Mouse (Mus musculus): ENCODE measurements around the gene Rtn4r. TPM values are rescaled to one million over a fixed set of nuclear protein-coding genes. Genes with fewer than 3 reads are reported as not detected.
A peak's percentile ranks its signal among the peaks of the same experiment; 100 is the strongest.

Gene Rtn4r
- total RNA-seq, 2 experiments from 2014 or later: 3.6 to 5.5 TPM

DNA sequence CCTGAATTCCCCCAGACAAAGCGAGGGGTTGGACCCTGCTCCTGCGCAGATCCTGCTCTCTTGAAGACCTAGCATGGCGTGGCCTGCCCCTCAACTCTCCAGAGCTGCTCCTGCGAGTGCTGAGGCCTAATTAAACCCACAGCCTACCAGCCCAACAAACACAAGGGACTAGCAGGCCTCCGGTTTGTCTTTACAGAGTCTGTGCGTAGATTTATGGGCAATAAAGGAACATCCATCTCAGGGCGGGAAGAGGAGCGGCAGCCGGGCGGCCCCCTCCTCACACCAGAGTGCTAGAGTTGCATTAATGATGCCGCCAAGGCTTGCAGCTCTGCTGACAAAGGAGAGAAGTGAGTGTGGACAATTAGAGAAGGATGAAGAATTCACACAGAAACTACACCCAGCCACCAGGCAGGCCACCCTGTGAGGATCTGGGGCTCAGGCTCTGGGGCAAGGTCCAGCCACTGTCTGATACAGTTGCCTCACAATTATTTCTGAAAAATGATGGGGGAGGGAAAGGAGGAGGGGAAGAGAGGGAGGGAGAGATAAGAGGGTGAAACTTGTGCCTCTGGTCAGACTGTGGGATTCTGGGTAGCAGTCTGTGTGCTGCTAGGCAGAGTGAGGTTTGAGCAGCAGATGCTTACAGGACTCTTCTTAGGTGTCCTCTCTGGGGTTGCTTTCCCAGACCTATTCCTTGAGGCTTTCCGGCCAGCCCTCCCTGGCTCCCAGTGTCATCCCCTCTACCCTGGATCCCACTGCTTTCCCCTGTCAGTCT lies 29.3 kb downstream of the Rtn4r start:
- DNase-seq: no peak

GRCm38 (mm10) chr16:18159255-18159654 lies 31.8 kb downstream of the Rtn4r start:
- no peak for DNase-seq

DNA sequence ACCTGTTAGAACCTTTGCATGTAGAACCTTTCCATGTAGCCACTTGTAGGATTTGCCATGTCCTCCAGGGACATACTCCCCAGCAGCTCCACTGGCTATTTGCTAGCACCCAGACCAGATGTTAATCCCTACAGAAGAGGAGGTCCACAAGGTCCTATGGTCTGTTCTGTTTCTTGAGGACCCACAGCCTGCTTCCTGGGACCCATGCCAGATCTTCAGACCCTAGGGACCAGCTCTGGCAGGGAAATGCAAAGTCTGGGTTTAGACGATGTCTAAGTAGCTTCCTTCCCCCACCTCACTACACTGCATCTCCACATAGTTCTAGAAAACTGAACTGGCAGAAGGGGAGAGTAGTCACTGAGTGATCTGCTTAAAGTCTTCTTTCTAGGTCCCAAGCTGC lies 32.3 kb downstream of the Rtn4r start:
- peak; percentile 64 to 72 for DNase-seq

- no peak for DNase-seq
These were observed 33.1 kb downstream of the Rtn4r start for GRCm38 (mm10) chr16:18160514-18160913.

DNA sequence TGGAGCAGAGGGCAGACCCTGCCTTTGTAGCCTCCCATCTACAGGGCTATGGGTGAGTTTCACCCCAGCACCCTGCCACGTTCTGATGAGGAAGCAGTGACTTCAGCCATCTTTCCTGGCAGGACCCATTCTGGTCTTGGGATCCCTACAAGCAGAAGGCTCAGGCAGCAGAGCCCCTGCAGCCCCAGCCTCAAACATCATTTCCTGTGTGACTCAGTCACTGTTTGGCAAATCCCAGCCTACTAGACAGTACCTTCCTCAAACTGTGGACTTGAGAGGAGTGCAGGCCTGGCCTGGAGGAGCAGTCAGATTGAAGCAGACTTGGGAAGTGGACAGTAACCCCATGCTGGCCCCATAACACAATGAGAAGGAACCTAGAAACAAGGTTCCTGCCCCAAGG lies 33.7 kb downstream of the Rtn4r start:
- DNase-seq: no peak

GRCm38 (mm10) chr16:18164642-18165238 lies 37.3 kb downstream of the Rtn4r start:
- no peak for DNase-seq

- no peak for DNase-seq
These were observed 39.3 kb downstream of the Rtn4r start for GRCm38 (mm10) chr16:18166613-18167190.

DNA sequence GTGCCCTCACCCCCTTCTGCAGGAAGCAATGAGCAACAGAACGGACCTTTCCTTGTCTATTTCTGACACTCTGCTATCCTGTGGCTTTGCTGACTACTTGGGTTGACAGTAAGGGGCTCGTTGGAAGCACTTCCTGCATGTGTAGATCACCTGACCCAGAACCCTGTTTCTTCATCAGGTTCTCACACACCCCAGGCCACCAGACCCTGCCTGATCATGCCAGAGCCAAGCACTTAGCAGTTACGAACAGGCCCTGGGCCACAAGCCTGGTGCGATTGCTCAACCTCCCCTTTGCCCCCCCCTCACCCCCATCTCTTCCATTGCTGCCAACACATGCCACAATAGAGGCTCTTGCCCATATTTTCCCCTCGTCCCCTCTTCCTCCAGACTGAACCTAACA lies 41.7 kb downstream of the Rtn4r start:
- no peak for DNase-seq

GRCm38 (mm10) chr16:18169776-18170175 lies 42.3 kb downstream of the Rtn4r start:
- no peak for DNase-seq

DNA sequence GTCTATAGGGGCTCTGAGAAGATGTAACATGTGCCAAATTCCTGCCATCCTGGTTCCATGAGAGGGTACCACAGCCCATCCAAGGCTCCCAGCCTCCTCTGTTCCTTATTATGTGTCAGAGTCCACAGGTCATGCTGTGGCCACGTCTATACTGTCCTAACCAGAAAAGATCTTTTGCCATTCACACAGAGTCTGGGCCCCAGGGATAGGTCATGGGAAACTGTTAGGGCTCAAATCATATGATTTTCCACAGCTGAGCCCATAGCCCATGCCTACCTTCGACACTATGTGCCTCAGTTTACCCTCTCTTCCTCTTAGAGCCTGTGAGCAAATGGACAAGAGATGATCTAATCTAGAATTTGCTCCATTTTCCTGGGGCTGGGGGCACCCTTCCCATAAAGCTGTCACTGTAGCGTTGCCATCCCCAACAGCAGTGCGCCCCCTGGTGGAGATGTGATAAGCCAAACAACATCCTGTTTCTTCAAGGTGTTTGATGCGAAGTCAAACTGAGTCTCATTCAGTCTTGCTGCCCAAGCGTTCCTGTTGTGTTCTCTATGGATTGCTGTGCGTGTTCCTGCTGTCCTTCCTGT lies 44.9 kb downstream of the Rtn4r start:
- peak; percentile 57 to 92 for DNase-seq

GRCm38 (mm10) chr16:18173231-18173630 lies 45.8 kb downstream of the Rtn4r start:
- DNase-seq: no peak

DNA sequence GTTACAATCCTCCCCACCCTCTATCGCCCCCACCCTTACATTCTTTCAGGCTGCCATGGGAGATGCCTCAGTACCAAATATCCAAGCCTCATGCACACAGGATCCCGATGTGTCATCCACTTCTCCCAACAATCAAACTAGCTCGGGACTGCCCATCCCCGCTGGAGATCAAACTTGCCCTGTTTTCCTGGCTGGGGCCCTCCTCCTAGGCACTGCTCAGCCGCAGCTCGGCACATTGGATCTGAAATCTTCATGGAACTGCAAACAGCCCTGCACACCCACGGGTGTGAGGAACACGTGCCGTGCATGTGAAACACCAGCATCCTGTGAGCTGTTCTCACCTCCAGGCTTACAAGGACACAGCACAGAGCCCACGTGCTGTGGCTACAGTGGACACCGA lies 46.3 kb downstream of the Rtn4r start:
- DNase-seq: no peak

DNA sequence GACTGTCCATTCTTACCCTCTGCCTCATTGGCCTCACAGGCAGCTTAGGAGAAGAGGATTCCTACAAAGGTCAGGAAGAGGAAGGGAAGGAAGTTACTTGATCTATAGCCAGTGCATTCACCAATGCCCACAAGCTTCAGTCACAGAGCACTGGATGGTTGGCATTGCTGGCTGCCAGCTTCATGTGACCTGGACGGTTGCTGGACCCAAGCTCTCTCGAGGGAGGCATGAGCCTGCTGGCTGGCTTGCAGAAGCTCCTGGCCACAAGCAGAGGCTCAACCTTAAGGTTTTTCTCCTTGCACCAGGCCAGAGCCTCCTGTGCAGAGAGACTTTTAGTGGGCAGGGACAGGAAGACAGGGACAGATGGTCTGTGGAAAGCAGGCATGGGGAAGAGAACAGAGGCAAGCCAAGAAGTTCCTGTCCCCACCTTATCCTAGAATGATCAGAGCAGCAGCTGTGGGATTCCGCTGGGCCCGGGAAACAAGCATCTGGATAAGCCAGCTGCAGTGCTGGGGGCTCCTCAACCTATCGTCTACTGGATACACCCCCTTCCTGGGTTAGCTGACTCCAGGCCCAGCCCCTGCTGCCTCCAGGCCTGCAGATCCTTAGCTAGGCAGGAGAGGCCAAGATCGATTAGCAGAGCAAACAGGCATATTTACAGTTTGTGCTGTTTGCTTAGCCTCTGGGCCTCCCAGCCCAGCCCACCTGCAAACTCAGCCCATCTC lies 48.5 kb downstream of the Rtn4r start:
- peak; percentile 25 to 27 for DNase-seq

DNA sequence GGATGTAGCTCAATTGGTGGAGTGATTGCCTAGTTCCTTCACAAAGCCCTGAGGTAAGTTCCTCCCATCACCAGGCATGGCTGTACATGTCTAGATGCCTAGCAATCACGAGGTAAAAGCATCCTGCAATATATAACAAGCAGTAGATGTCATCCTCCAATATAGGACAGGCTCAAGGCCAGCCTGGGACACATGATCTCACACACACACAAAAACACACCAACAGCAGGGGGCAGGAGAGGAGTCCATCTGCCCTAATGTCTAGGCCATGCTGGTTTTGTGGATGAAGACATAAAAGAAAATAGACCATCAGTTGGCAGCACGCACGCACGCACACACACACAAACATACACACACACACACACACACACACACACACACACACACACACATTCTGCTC lies 49.3 kb downstream of the Rtn4r start:
- DNase-seq: no peak

- no peak for DNase-seq
These were observed 52.1 kb downstream of the Rtn4r start for GRCm38 (mm10) chr16:18179591-18179990.

GRCm38 (mm10) chr16:18181398-18181797 lies 54.0 kb downstream of the Rtn4r start:
- no peak for DNase-seq

GRCm38 (mm10) chr16:18182766-18183165 lies 55.3 kb downstream of the Rtn4r start:
- no peak for DNase-seq

DNA sequence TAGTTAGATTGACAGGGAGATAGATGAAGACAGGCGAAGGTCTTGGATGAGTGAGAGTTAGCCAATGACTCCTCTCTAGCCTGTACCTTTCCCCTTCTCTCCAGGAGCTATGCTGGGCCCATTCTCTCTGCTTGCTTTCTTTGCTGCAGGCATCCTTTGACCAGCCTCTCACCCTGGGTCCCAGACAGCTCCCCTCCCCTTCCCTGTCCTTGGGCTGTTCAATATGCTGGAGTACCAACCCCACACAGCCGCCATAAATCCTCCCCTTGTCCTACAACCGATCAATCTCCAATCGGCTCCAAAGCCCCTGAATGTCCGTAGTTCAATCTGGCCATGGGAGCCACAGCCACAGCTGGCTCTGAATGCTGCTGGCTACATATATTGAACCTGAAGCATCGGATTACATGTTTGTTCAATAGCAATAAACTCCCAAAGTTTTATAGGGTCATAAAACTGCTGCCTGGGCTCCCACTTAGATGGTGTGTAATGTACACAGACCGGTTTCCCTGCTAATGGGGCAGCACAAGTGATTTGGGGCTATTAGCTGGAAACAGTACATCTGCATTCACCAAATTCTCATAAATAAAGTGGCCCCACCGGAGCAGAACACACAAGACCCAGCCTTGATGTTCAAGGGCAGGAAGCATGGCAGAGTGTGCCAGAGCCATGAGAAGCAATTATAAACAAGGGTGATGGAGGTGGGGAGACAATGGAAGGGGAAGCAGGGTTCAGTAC lies 58.4 kb downstream of the Rtn4r start:
- DNase-seq: no peak

GRCm38 (mm10) chr16:18186798-18187197 lies 59.4 kb downstream of the Rtn4r start:
- no peak for DNase-seq

GRCm38 (mm10) chr16:18187221-18187620 lies 59.8 kb downstream of the Rtn4r start:
- DNase-seq: no peak

GRCm38 (mm10) chr16:18191006-18191405 lies 63.6 kb downstream of the Rtn4r start:
- DNase-seq: no peak
